Mouse (Mus musculus): ENCODE measurements around the gene Rims3. TPM values are rescaled to one million over a fixed set of nuclear protein-coding genes. Genes with fewer than 3 reads are reported as not detected.

Rims3 gene
- 0.35 and 0.98 TPM in 2 replicates for polyA plus RNA-seq (2016; fragmentation: Nextera tagmentation; extraction: Ambion mirVana)

- Histone ChIP-seq H3K4me1 (replicated peaks) (peaks cover 5% of the 10 kb centered on the region; the same call in 1 of the 2 replicates), H3K27me3 (peaks cover 64% of the 10 kb centered on the region), H3K9me3 (peaks cover 5% of the 10 kb centered on the region), H3K9ac (replicated peaks) (peak within 1 kb of the TSS; percentile 62), H3K4me3 (replicated peaks) (peak within 1 kb of the TSS; percentile 61), H3K4me2 (peak within 1 kb of the TSS; percentile 96), H3K36me3 (no peaks in the 10 kb centered on the region), H3K27ac (no peak within 1 kb of the TSS)
- under 1% methylated on average over 68 of the region's 68 CpGs for WGBS
- ATAC-seq (ENCODE audit: insufficient number of reproducible peaks, insufficient read depth, low FRiP score, low TSS enrichment, low read depth): peak; percentile 57
Measured at GRCm38 (mm10) chr4:120854588-120855319, at the start of gene Rims3. Gene Rims3, plus strand, starts transcription at chr4:120854816.

DNA sequence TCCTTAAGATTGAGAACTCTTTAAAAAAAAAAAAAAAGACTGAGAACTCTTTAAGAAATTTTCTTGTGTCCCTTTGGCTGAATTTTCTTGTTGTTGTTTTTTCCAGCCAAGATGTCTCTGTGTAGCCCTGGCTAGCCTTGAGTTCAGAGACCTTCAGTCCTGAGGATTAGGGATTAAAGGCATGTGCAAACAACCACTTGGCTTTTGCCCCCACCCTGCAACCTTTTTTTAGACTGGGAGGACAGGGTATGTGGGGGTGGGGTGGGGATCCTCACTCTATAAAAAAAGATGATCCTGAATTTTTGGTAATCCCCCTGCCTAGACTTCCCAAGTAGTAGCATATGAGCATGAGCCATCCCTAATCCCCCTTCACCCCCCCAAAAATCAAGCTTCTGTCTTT, 48.8 kb upstream of the Rims3 start:
- no peak overlapping the region for H3K9ac ChIP-seq (replicated peaks)
- H3K36me3 ChIP-seq: peaks cover 11% of the 10 kb centered on the region; the same call in 1 of the 2 replicates
- H3K4me1 ChIP-seq (replicated peaks): 0 out of 2 replicates have a peak, but pooled peaks cover 4% of the 10 kb centered on the region
- no peak overlapping the region for H3K27ac ChIP-seq
- H3K4me3 ChIP-seq (replicated peaks): no peak overlapping the region
- H3K9me3 ChIP-seq: no peaks in the 10 kb centered on the region
- H3K27me3 ChIP-seq: no peaks in the 10 kb centered on the region
- no peak for ATAC-seq (ENCODE audit: insufficient number of reproducible peaks, insufficient read depth, low FRiP score, low TSS enrichment, low read depth)
- H3K4me2 ChIP-seq: no peak overlapping the region

DNA sequence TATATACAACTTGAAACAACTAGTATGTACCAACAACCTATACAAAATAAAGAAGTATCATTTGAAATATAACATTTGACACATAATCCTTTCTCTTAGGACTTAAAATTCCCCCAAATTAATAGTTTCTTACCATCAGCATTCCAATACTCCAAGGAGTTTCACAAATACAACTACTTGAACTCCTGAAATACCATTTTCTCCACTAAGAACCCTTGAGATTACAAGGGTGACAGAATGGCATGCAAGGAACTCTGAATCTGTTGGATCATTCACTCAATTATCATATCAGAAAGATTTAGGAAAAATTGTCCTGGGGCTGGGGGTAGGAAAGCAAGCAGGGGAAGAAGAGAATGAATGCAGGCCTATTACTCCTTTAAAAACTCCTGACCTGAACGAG, 40.9 kb upstream of the Rims3 start:
- no peaks in the 10 kb centered on the region for H3K27me3 ChIP-seq
- peak overlapping the region; percentile 71 for H3K9ac ChIP-seq (replicated peaks)
- WGBS: 40% methylated on average over 1 of the region's 1 CpGs
- H3K36me3 ChIP-seq: no peaks in the 10 kb centered on the region
- H3K4me2 ChIP-seq: peak overlapping the region; percentile 70
- 0 out of 2 replicates have a peak overlapping the region, but pooled peaks have one; percentile 64 for H3K27ac ChIP-seq
- no peaks in the 10 kb centered on the region for H3K9me3 ChIP-seq
- peak overlapping the region; percentile 52 for H3K4me3 ChIP-seq (replicated peaks)
- peaks cover 51% of the 10 kb centered on the region for H3K4me1 ChIP-seq (replicated peaks)
- ATAC-seq (ENCODE audit: insufficient number of reproducible peaks, insufficient read depth, low FRiP score, low TSS enrichment, low read depth): no peak

DNA sequence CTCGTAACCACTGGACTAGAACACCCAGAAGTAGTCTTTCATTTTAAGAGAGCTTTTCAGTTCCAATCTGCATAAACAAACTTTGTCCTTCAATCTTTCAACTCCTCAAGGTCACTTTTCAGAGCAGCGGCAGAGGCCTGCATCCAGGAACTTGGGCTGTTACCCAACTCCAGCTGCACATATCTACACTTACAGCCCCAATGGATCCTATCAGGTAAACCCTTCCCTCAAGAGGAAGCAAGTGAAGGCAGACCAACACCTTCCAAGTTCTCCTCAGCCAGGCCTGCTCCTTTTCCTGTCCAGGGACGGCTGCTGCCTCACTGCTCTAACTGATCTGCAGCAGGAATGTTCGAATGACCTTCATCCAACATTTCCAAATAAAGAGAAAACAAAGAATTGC, 40.4 kb upstream of the Rims3 start:
- H3K4me2 ChIP-seq: peak overlapping the region; percentile 70
- 41% methylated on average over 4 of the region's 4 CpGs for WGBS
- no peaks in the 10 kb centered on the region for H3K9me3 ChIP-seq
- peak overlapping the region; percentile 64; the same call in 1 of the 2 replicates for H3K27ac ChIP-seq
- no peaks in the 10 kb centered on the region for H3K36me3 ChIP-seq
- H3K27me3 ChIP-seq: no peaks in the 10 kb centered on the region
- peak overlapping the region; percentile 71 for H3K9ac ChIP-seq (replicated peaks)
- H3K4me1 ChIP-seq (replicated peaks): peaks cover 51% of the 10 kb centered on the region
- H3K4me3 ChIP-seq (replicated peaks): peak overlapping the region; percentile 52
- no peak for ATAC-seq (ENCODE audit: insufficient number of reproducible peaks, insufficient read depth, low FRiP score, low TSS enrichment, low read depth)

DNA sequence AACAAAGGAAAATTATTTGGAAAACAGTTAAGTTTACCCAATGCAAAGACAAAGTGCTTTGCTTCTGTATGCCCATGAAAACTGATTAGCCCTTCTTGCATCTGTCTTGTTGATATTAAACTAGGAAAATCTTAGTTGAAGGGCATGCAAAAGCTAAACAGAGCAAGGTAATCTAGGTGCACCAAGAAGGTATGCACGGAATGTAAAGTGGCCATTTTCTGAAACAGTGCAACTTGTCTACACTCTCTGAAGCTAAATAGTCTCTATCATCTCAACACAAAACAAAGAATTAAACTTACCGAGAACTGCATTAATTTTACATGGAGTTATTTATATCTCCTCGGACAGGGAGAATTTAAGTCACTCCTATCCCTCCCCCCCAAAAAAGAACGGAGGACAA, 39.5 kb upstream of the Rims3 start:
- peaks cover 4% of the 10 kb centered on the region; the same call in 1 of the 2 replicates for H3K36me3 ChIP-seq
- H3K27ac ChIP-seq: peak overlapping the region; percentile 83
- H3K9ac ChIP-seq (replicated peaks): peak overlapping the region; percentile 71
- peak overlapping the region; percentile 52 for H3K4me3 ChIP-seq (replicated peaks)
- H3K4me1 ChIP-seq (replicated peaks): peaks cover 48% of the 10 kb centered on the region
- no peaks in the 10 kb centered on the region for H3K9me3 ChIP-seq
- peak overlapping the region; percentile 70 for H3K4me2 ChIP-seq
- ATAC-seq (ENCODE audit: insufficient number of reproducible peaks, insufficient read depth, low FRiP score, low TSS enrichment, low read depth): no peak; the same call in 1 of the 2 replicates
- 15% methylated on average over 4 of the region's 4 CpGs for WGBS
- H3K27me3 ChIP-seq: no peaks in the 10 kb centered on the region

GRCm38 (mm10) chr4:120815622-120816334, 38.8 kb upstream of the Rims3 start:
- peaks cover 50% of the 10 kb centered on the region for H3K4me1 ChIP-seq (replicated peaks)
- H3K9me3 ChIP-seq: no peaks in the 10 kb centered on the region
- peak overlapping the region; percentile 83 for H3K27ac ChIP-seq
- 8% methylated on average over 10 of the region's 10 CpGs for WGBS
- peak overlapping the region; percentile 70 for H3K4me2 ChIP-seq
- peak; percentile 94 for ATAC-seq (ENCODE audit: insufficient number of reproducible peaks, insufficient read depth, low FRiP score, low TSS enrichment, low read depth)
- no peaks in the 10 kb centered on the region for H3K27me3 ChIP-seq
- peak overlapping the region; percentile 71 for H3K9ac ChIP-seq (replicated peaks)
- peak overlapping the region; percentile 52 for H3K4me3 ChIP-seq (replicated peaks)
- H3K36me3 ChIP-seq: peaks cover 4% of the 10 kb centered on the region; the same call in 1 of the 2 replicates

DNA sequence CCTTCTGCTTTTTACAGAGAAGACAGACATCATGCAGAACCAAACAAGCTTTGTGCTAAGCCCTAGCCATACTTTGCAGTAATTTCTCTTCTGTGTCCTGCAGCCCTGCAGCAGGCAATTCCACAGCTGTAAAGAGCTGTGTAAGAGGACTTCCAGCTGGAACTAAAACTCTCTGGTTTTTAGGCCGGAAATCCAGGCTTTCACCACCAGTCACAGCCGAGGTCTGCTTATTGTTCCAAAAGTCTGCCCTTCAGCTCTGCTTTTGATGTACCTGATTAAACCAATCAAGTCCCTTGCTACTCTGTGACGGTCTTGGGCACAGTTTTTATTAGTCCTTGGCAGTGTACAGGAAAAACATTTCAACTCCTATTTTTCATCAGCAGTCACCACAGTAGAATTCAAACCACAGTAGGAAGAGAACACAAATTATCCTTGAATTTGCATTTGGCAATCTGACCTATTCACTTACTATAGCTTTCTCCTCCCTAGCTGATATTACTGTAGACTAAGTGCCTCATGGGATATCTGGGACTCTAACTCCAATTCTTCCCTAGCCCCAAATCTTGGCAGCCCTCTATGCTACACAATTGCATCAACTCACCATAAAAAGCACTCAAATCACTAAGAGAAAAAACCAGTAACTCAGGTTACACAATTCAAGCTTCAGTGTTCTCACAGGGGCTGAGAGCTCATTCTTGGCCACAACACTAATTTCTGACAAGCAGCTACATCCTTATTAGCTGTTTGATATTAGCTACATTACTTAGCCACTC, 37.4 kb upstream of the Rims3 start:
- H3K27me3 ChIP-seq: no peaks in the 10 kb centered on the region
- H3K4me1 ChIP-seq (replicated peaks): peaks cover 44% of the 10 kb centered on the region
- H3K4me2 ChIP-seq: peak overlapping the region; percentile 70
- no peak overlapping the region for H3K9ac ChIP-seq (replicated peaks)
- 10% methylated on average over 3 of the region's 3 CpGs for WGBS
- H3K27ac ChIP-seq: peak overlapping the region; percentile 83
- ATAC-seq (ENCODE audit: insufficient number of reproducible peaks, insufficient read depth, low FRiP score, low TSS enrichment, low read depth): peak; percentile 35; the same call in 1 of the 2 replicates
- no peaks in the 10 kb centered on the region for H3K9me3 ChIP-seq
- no peak overlapping the region for H3K4me3 ChIP-seq (replicated peaks)
- peaks cover 4% of the 10 kb centered on the region; the same call in 1 of the 2 replicates for H3K36me3 ChIP-seq

- Histone ChIP-seq H3K27ac (no peak overlapping the region), H3K4me3 (replicated peaks) (no peak overlapping the region), H3K27me3 (no peaks in the 10 kb centered on the region), H3K4me1 (replicated peaks) (peaks cover 41% of the 10 kb centered on the region), H3K36me3 (peaks cover 4% of the 10 kb centered on the region; the same call in 1 of the 2 replicates), H3K9me3 (no peaks in the 10 kb centered on the region), H3K4me2 (no peak overlapping the region), H3K9ac (replicated peaks) (no peak overlapping the region)
- WGBS: 73% methylated on average over 2 of the region's 2 CpGs
- no peak for ATAC-seq (ENCODE audit: insufficient number of reproducible peaks, insufficient read depth, low FRiP score, low TSS enrichment, low read depth)
Measured at GRCm38 (mm10) chr4:120817951-120818350, 36.7 kb upstream of the Rims3 start.

DNA sequence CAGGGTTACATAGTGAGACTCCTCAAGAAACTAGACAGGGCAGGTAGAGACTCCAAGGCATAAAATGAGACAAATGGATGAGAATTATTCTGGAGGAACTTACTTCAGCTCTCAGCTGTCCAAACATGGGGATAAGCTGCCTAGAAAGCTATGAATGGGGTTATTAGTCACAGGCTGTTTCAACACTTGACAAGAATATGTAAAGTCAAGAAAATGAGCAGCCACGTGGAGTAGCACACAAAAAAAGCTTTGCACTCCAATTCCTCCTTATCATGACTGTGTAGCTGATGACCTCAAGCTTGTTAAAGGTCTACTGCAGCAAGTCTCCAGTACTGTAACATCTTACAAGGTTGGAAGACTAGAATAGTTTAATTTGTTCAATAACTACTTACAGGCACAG, 35.3 kb upstream of the Rims3 start:
- WGBS: 89% methylated on average over 1 of the region's 1 CpGs
- Histone ChIP-seq H3K9me3 (no peaks in the 10 kb centered on the region), H3K27ac (no peak overlapping the region), H3K4me3 (replicated peaks) (no peak overlapping the region), H3K27me3 (no peaks in the 10 kb centered on the region), H3K9ac (replicated peaks) (no peak overlapping the region), H3K36me3 (peaks cover 7% of the 10 kb centered on the region; the same call in 1 of the 2 replicates), H3K4me1 (replicated peaks) (peaks cover 38% of the 10 kb centered on the region), H3K4me2 (no peak overlapping the region)
- ATAC-seq (ENCODE audit: insufficient number of reproducible peaks, insufficient read depth, low FRiP score, low TSS enrichment, low read depth): no peak

DNA sequence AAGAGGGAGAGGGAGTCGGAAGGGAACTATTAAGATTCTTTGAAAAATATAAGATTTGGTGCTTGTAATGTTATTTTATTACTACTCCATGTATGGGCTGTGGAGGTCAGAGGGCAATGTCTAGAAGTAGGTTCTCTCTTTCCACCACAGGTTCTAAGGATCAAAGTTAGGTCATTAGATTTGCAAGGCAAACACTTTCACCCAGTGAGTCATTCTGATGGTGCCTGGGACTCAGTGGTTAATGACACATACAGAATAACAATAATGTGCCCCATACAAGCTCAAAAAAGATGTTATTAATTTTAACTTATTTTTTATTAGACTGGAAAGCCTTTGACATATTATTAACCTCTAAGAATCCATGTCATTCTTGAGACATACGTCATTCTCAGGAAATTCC, 34.7 kb upstream of the Rims3 start:
- H3K9me3 ChIP-seq: no peaks in the 10 kb centered on the region
- ATAC-seq (ENCODE audit: insufficient number of reproducible peaks, insufficient read depth, low FRiP score, low TSS enrichment, low read depth): no peak
- H3K4me3 ChIP-seq (replicated peaks): no peak overlapping the region
- no peaks in the 10 kb centered on the region for H3K27me3 ChIP-seq
- no peak overlapping the region for H3K4me2 ChIP-seq
- WGBS: 89% methylated on average over 2 of the region's 2 CpGs
- H3K27ac ChIP-seq: no peak overlapping the region
- H3K4me1 ChIP-seq (replicated peaks): peaks cover 41% of the 10 kb centered on the region
- no peak overlapping the region for H3K9ac ChIP-seq (replicated peaks)
- peaks cover 7% of the 10 kb centered on the region; the same call in 1 of the 2 replicates for H3K36me3 ChIP-seq
